8 mouse cellular contexts compared by ENCODE assay signal in the genomic region with DNA sequence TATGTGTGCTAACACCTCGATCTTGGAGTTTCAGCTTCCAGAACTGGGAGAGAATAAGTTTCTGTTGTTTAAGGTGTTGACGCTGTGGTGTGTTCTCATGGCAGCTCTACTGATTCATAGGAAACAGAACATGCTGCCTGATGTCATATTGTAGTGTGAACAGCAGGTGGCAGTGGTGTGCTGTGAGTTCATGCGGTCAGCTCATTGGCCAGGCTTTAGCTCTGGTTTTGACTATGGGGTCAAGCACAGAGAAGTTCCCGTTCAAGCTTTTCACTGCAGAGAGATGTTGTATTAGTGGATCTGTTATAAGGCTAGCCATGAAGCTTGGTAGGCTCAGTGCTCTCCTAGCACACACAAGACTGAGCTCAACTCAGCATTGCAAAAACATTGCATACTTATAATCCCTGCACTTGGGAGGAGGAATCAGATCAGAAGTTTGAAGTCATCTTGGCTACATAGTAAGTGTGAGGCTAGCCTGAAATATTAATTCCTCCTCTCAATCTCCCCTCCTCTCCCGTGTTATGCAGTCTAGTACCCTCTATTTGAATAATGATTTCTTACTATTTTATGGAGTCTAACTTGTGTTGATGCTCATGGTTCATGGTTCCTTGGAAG.
A peak's percentile ranks its signal among the peaks of the same experiment; 100 is the strongest.
DNase-seq lines count a peak whose midpoint lies in the region; ATAC-seq and TF ChIP-seq lines count a peak whose summit lies in the region.

No protein-coding gene starts in this region.

- H3K4me1 ChIP-seq in E14TG2a.4 (replicated peaks; ENCODE audit: low read depth, low read length) = no peaks in the 10 kb centered on the region
- no peaks in the 10 kb centered on the region for H3K4me1 ChIP-seq in embryonic facial prominence, embryonic 10.5 days
- no peaks in the 10 kb centered on the region for H3K4me1 ChIP-seq in liver, embryonic 14.5 days (replicated peaks; ENCODE audit: control insufficient read depth in 2 of 2, insufficient read depth in 2 of 2, low read length in 1 of 2)
- H3K4me1 ChIP-seq in neural tube, embryonic 15.5 days = no peaks in the 10 kb centered on the region

- no peaks in the 10 kb centered on the region for H3K36me3 ChIP-seq in E14TG2a.4 (ENCODE audit: insufficient read depth, low read length)
- no peaks in the 10 kb centered on the region for H3K36me3 ChIP-seq in embryonic facial prominence, embryonic 10.5 days (replicated peaks)
- no peaks in the 10 kb centered on the region for H3K36me3 ChIP-seq in liver, embryonic 14.5 days (replicated peaks; ENCODE audit: control insufficient read depth, insufficient read depth, low read depth)
- H3K36me3 ChIP-seq in neural tube, embryonic 15.5 days = no peaks in the 10 kb centered on the region

- H3K4me2 ChIP-seq in liver, embryonic 14.5 days (ENCODE audit: low read depth) = no peak overlapping the region
- H3K4me2 ChIP-seq in neural tube, embryonic 15.5 days = no peak overlapping the region

- 27% methylated on average over 5 of the region's 5 CpGs for WGBS in embryonic facial prominence, embryonic 10.5 days
- WGBS in liver, embryonic 14.5 days (ENCODE audit: insufficient replicate concordance) = 11% methylated on average over 5 of the region's 5 CpGs
- WGBS in neural tube, embryonic 15.5 days = 22% methylated on average over 5 of the region's 5 CpGs

- no peak for TF ChIP-seq EP300 in liver, embryonic 14.5 days (IDR thresholded peaks at IDR 0.05; ENCODE audit: low read depth)

- peak; percentile 82 for TF ChIP-seq CTCF in E14TG2a.4 (conservative IDR thresholded peaks at IDR 0.05; ENCODE audit: low read length)
- TF ChIP-seq CTCF in liver, embryonic 14.5 days (IDR thresholded peaks at IDR 0.05; ENCODE audit: low read depth) = peak; percentile 83

- peak; percentile 57 for DNase-seq in adrenal gland, postnatal 25 days
- DNase-seq in embryonic facial prominence, embryonic 10.5 days (ENCODE audit: low spot score) = peak; percentile 80
- DNase-seq in heart, postnatal 14 days = peak; percentile 64 to 72
- DNase-seq in kidney, postnatal 4 days = peak; percentile 74 to 76
- peak in 2 of 3 experiments; percentile 1 to 3 for DNase-seq in liver, embryonic 14.5 days (ENCODE audit: low read depth in 3 of 3, low spot score in 3 of 3)

- no peak for ATAC-seq in liver, embryonic 14.5 days (ENCODE audit: insufficient read depth)
- peak; percentile 91 for ATAC-seq in neural tube, embryonic 15.5 days (ENCODE audit: low FRiP score)
- ATAC-seq in erythroblast, adult 5-6 weeks (replicated peaks; ENCODE audit: low FRiP score, poor library complexity, severe bottlenecking) = no peak

- no peaks in the 10 kb centered on the region for H3K9me3 ChIP-seq in E14TG2a.4 (ENCODE audit: low read length)
- no peaks in the 10 kb centered on the region for H3K9me3 ChIP-seq in embryonic facial prominence, embryonic 10.5 days
- H3K9me3 ChIP-seq in liver, embryonic 14.5 days (ENCODE audit: control insufficient read depth, low read length) = no peaks in the 10 kb centered on the region
- no peaks in the 10 kb centered on the region for H3K9me3 ChIP-seq in neural tube, embryonic 15.5 days (replicated peaks)

- H3K27ac ChIP-seq in embryonic facial prominence, embryonic 10.5 days (replicated peaks) = no peak overlapping the region
- no peak overlapping the region for H3K27ac ChIP-seq in liver, embryonic 14.5 days
- no peak overlapping the region for H3K27ac ChIP-seq in neural tube, embryonic 15.5 days (replicated peaks)

- intact Hi-C loops in heart, postnatal 14 days (cut with DNase I) = loop anchor here (5.0 to 10.0 kb wide), 2 partner anchors 275 to 1152 kb away; partner anchors contain the start of gene Nkain2

- no peak overlapping the region for H3K4me3 ChIP-seq in E14TG2a.4 (replicated peaks; ENCODE audit: low read length)
- H3K4me3 ChIP-seq in embryonic facial prominence, embryonic 10.5 days = no peak overlapping the region
- no peak overlapping the region for H3K4me3 ChIP-seq in liver, embryonic 14.5 days (ENCODE audit: insufficient read depth in 1 of 2, low read depth in 2 of 2, low read length in 2 of 2)
- H3K4me3 ChIP-seq in neural tube, embryonic 15.5 days (replicated peaks) = no peak overlapping the region

- H3K9ac ChIP-seq in liver, embryonic 14.5 days (replicated peaks) = no peak overlapping the region
- no peak overlapping the region for H3K9ac ChIP-seq in neural tube, embryonic 15.5 days (replicated peaks)

- no peaks in the 10 kb centered on the region for H3K27me3 ChIP-seq in E14TG2a.4 (ENCODE audit: insufficient read depth, low read length)
- no peaks in the 10 kb centered on the region for H3K27me3 ChIP-seq in embryonic facial prominence, embryonic 10.5 days (replicated peaks; ENCODE audit: low read depth, poor library complexity, severe bottlenecking)
- no peaks in the 10 kb centered on the region for H3K27me3 ChIP-seq in liver, embryonic 14.5 days (ENCODE audit: control insufficient read depth, insufficient read depth, low read length)
- H3K27me3 ChIP-seq in neural tube, embryonic 15.5 days (replicated peaks) = no peaks in the 10 kb centered on the region

Comparison
In these comparisons a context has a peak if more than half of its experiments do, and no peak if none do; other contexts are left out.
1. DNase-seq: peak in every context shown above with its lines; median percentile 80 in embryonic facial prominence, embryonic 10.5 days; 75 in kidney, postnatal 4 days; 68 in heart, postnatal 14 days; 57 in adrenal gland, postnatal 25 days; 2 in liver, embryonic 14.5 days.